Mouse (Mus musculus): ENCODE data around the gene Rnf141. TPM values are rescaled to one million over a fixed set of nuclear protein-coding genes. Genes with fewer than 3 reads are reported as not detected.

Gene Rnf141
- polyA plus RNA-seq, 1 experiment from 2014 or later: 37.7 TPM

DNA sequence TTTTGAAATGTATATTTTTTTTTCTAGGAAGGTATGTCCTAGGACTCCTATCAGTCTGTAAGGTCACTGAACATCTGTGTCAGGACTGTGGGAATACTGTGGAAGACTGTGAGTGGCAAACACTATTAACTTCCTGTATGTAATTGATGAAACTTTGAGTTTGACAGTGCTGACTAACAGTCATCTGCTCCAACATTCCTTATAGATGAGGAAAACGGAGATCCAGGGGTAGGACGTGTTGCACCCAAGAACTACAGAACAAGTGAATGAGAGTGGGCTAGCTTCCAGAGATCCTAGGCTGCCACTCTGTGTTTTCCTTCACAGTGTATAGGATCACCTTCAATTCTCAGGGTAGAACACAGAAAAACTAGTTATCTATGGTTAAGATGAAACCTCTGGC is 3.1 kb upstream of the Rnf141 start:
- Histone ChIP-seq H3K4me3 (ENCODE audit: low read length) (no peak overlapping the region), H3K27me3 (ENCODE audit: control insufficient read depth, insufficient read depth, low read depth, low read length) (no peaks in the 10 kb centered on the region), H3K9me3 (ENCODE audit: control insufficient read depth, low read length) (no peaks in the 10 kb centered on the region), H3K9ac (ENCODE audit: low read length) (no peak overlapping the region), H3K4me1 (replicated peaks; ENCODE audit: control insufficient read depth, insufficient read depth, low read length) (peaks cover 6% of the 10 kb centered on the region; the same call in 1 of the 2 replicates), H3K36me3 (ENCODE audit: control insufficient read depth, insufficient read depth, low read length) (no peaks in the 10 kb centered on the region), H3K27ac (ENCODE audit: low read length) (no peak overlapping the region), H3K4me2 (ENCODE audit: low read depth, low read length) (no peak overlapping the region)
- WGBS: 41% methylated on average over 2 of the region's 2 CpGs
- no peak for ATAC-seq (ENCODE audit: low read depth)

DNA sequence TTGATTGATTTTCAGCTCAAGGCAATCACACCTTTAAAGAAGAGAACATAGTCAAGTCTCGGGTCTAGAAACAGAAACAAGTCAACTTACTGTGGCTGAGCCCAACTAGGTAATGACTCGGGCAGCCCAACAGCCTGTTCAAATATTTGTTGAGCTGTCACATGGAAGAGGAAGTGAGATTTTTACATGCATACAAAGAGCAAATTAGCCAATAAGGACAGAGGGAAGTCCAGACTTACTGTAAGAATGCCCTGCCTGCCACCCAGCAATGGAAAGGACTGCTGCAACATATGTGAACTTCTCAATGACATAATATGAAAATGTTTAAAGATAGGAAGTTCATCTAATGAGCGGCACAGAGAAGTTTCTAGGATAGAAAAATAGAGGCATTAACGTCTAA is 3.9 kb downstream of the Rnf141 start:
- Histone ChIP-seq H3K4me1 (replicated peaks; ENCODE audit: control insufficient read depth, insufficient read depth, low read length) (peaks cover 10% of the 10 kb centered on the region; the same call in 1 of the 2 replicates), H3K36me3 (ENCODE audit: control insufficient read depth, insufficient read depth, low read length) (no peaks in the 10 kb centered on the region), H3K9ac (ENCODE audit: low read length) (no peak overlapping the region), H3K27ac (ENCODE audit: low read length) (peak overlapping the region; percentile 17; the same call in 1 of the 2 replicates), H3K4me3 (ENCODE audit: low read length) (no peak overlapping the region), H3K4me2 (ENCODE audit: low read depth, low read length) (no peak overlapping the region), H3K9me3 (ENCODE audit: control insufficient read depth, low read length) (no peaks in the 10 kb centered on the region), H3K27me3 (ENCODE audit: control insufficient read depth, insufficient read depth, low read depth, low read length) (no peaks in the 10 kb centered on the region)
- ATAC-seq (ENCODE audit: low read depth): peak; percentile 42; the same call in 1 of the 2 replicates
- 42% methylated on average over 4 of the region's 4 CpGs for WGBS

DNA sequence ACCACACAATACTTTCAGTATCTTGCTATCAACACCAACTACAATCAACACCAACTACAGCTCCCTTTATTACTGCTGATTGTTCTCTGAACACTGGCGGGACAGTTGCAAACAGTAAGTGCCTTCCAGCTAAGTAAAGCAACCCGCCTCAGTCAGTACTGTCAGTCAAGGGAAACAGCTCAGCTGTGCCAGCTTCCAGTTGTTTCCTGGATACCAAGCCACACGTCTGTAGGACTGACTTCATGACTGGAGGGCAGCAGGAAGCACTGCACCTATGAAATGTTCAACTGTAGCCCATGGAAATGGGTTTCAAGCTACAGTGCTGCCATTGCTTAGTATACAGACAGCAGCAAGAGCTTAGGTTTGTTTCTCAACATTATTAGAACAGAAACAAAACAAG is 9.7 kb downstream of the Rnf141 start:
- Histone ChIP-seq H3K9ac (ENCODE audit: low read length) (no peak overlapping the region), H3K4me2 (ENCODE audit: low read depth, low read length) (no peak overlapping the region), H3K9me3 (ENCODE audit: control insufficient read depth, low read length) (no peaks in the 10 kb centered on the region), H3K4me3 (ENCODE audit: low read length) (no peak overlapping the region), H3K4me1 (replicated peaks; ENCODE audit: control insufficient read depth, insufficient read depth, low read length) (no peaks in the 10 kb centered on the region), H3K27ac (ENCODE audit: low read length) (no peak overlapping the region), H3K36me3 (ENCODE audit: control insufficient read depth, insufficient read depth, low read length) (peaks cover 6% of the 10 kb centered on the region; the same call in 1 of the 2 replicates), H3K27me3 (ENCODE audit: control insufficient read depth, insufficient read depth, low read depth, low read length) (no peaks in the 10 kb centered on the region)
- no peak for ATAC-seq (ENCODE audit: low read depth)
- WGBS: 44% methylated on average over 3 of the region's 3 CpGs

DNA sequence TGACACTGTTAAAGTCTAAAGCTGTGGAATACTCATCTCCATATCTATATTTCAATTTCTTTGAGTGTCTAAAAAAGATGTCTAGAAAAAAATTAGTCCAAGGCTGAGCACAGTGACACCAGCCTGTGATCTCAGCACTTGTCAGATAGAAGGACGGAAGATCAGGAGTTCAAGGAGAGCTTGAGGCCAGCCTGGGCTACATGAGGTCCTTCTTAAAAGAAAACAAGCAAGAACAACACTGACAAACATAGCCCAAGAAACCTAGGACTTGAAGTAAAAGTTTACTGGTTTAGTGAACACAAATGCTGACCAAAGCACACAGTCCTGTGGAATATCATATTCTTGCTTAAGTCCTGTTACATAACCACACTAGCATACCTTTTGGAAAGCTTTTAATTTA is 10.2 kb downstream of the Rnf141 start:
- no peak overlapping the region for H3K9ac ChIP-seq (ENCODE audit: low read length)
- no peaks in the 10 kb centered on the region for H3K27me3 ChIP-seq (ENCODE audit: control insufficient read depth, insufficient read depth, low read depth, low read length)
- no peaks in the 10 kb centered on the region for H3K4me1 ChIP-seq (replicated peaks; ENCODE audit: control insufficient read depth, insufficient read depth, low read length)
- WGBS: 94% methylated on average over 1 of the region's 1 CpGs
- peaks cover 9% of the 10 kb centered on the region for H3K36me3 ChIP-seq (ENCODE audit: control insufficient read depth, insufficient read depth, low read length)
- no peak for ATAC-seq (ENCODE audit: low read depth)
- H3K9me3 ChIP-seq (ENCODE audit: control insufficient read depth, low read length): no peaks in the 10 kb centered on the region
- no peak overlapping the region for H3K4me2 ChIP-seq (ENCODE audit: low read depth, low read length)
- H3K4me3 ChIP-seq (ENCODE audit: low read length): no peak overlapping the region
- H3K27ac ChIP-seq (ENCODE audit: low read length): no peak overlapping the region

DNA sequence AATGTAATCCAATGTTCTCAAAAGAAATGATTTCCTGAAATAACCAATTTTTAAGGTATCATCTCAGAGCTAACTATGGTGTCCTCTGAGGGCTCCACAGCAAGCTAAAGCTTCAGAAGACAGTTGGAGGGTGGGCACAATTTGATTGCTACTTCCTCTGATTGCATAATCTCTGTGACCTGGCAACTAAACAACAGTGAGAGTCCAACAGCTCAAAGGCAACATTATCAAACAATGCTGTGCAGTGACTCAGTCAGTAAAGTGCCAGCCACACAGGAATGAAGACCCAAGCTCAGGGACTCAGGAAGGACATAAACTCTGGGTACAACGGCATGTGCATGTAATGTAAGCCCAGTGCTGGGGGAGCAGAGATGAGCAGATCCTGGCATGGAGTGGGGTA is 11.2 kb downstream of the Rnf141 start:
- ATAC-seq (ENCODE audit: low read depth): no peak
- Histone ChIP-seq H3K4me2 (ENCODE audit: low read depth, low read length) (no peak overlapping the region), H3K27ac (ENCODE audit: low read length) (no peak overlapping the region), H3K4me1 (replicated peaks; ENCODE audit: control insufficient read depth, insufficient read depth, low read length) (no peaks in the 10 kb centered on the region), H3K9me3 (ENCODE audit: control insufficient read depth, low read length) (no peaks in the 10 kb centered on the region), H3K4me3 (ENCODE audit: low read length) (no peak overlapping the region), H3K9ac (ENCODE audit: low read length) (no peak overlapping the region), H3K27me3 (ENCODE audit: control insufficient read depth, insufficient read depth, low read depth, low read length) (no peaks in the 10 kb centered on the region), H3K36me3 (ENCODE audit: control insufficient read depth, insufficient read depth, low read length) (peaks cover 12% of the 10 kb centered on the region)
- WGBS: 76% methylated on average over 1 of the region's 1 CpGs

DNA sequence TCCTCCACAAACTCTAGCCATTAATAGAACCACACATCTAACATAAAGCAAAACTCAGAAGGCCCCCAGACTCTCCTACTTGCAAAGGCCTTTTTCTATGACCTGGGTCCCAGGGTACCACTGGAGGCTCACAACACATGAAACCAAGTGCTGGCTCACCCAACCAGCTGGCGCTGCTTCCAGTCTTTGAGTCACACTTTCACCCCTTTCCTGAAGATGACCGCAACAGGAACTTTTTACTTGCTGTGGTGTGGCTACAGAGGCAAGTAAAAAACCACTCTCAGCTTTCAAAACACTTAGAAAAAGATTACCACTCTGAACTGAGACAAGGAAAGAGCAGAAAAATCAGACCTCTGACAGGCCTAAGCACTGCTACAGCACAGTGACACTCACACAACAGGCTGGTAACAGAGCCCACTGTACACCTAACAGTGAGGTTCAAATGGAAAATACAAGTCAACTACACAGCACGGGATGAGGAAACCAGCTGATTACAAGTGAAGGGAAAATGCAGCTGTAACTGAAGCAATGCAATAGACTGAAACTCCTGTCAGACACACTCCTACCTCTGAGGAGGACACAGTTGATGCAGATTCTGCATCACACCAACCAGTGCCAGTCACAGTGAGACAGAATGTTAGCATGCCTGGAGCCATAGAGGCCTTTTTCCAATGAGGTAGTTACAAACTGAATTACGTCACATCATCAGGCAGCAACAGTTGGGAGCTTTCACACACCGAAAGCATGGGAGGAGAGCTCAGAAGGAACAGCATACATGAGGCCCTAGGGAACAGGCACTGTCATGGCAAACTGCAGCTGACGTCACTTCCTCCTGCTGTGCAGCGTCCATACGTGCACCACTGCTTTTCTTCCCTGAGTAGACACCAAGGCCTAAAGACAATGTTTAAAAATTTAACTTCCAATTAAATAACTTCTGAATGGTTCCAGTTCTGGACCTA is 20.0 kb downstream of the Rnf141 start:
- no peaks in the 10 kb centered on the region for H3K9me3 ChIP-seq (ENCODE audit: control insufficient read depth, low read length)
- peaks cover 17% of the 10 kb centered on the region for H3K36me3 ChIP-seq (ENCODE audit: control insufficient read depth, insufficient read depth, low read length)
- no peak for ATAC-seq (ENCODE audit: low read depth)
- H3K4me2 ChIP-seq (ENCODE audit: low read depth, low read length): no peak overlapping the region
- 81% methylated on average over 8 of the region's 8 CpGs for WGBS
- no peak overlapping the region for H3K4me3 ChIP-seq (ENCODE audit: low read length)
- H3K9ac ChIP-seq (ENCODE audit: low read length): no peak overlapping the region
- H3K27me3 ChIP-seq (ENCODE audit: control insufficient read depth, insufficient read depth, low read depth, low read length): no peaks in the 10 kb centered on the region
- H3K27ac ChIP-seq (ENCODE audit: low read length): 0 out of 2 replicates have a peak overlapping the region, but pooled peaks have one; percentile 1
- H3K4me1 ChIP-seq (replicated peaks; ENCODE audit: control insufficient read depth, insufficient read depth, low read length): peaks cover 11% of the 10 kb centered on the region

DNA sequence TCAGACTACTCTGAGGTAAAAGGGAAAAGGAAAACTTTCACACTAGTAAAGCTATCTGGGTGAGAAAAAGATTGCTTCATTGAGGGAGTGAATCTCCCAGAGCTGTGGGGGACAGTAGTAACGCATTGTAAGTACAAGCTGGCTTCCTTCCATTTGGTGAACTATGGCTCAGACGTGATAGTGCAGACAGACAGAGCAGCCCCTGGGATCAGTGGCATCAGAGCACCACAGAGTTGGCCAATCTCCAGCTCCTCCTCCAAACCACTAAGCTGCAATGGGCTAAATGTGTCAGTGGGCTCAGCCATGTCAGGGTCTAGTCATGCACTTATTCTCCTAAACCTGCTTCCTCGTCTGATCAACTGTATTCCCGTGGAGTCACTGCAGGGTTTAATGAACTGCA is 20.7 kb downstream of the Rnf141 start:
- H3K4me2 ChIP-seq (ENCODE audit: low read depth, low read length): no peak overlapping the region
- no peaks in the 10 kb centered on the region for H3K9me3 ChIP-seq (ENCODE audit: control insufficient read depth, low read length)
- peaks cover 13% of the 10 kb centered on the region for H3K36me3 ChIP-seq (ENCODE audit: control insufficient read depth, insufficient read depth, low read length)
- peak overlapping the region; percentile 23; the same call in 1 of the 2 replicates for H3K27ac ChIP-seq (ENCODE audit: low read length)
- H3K27me3 ChIP-seq (ENCODE audit: control insufficient read depth, insufficient read depth, low read depth, low read length): no peaks in the 10 kb centered on the region
- no peak overlapping the region for H3K9ac ChIP-seq (ENCODE audit: low read length)
- peaks cover 13% of the 10 kb centered on the region for H3K4me1 ChIP-seq (replicated peaks; ENCODE audit: control insufficient read depth, insufficient read depth, low read length)
- peak; percentile 64 for ATAC-seq (ENCODE audit: low read depth)
- H3K4me3 ChIP-seq (ENCODE audit: low read length): no peak overlapping the region
- 47% methylated on average over 4 of the region's 4 CpGs for WGBS

DNA sequence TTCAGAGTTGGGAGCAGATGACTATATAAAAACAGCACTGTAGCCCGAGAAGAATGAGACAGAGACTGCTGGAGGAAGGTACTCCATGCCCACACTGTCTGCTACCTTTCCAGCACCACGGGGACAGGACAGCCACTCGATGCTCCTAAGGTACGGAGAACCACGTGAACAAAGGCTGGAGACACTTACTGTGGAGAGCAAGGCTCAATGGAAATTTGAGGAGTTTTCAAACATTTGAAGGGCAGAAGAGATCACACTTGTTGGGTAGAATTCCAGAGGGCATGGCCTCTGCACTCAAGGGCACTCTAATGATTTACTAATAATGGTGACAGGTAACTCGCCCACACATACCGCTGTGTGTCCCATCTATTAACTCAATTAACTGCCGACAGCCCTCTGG is 21.2 kb downstream of the Rnf141 start:
- Histone ChIP-seq H3K4me3 (ENCODE audit: low read length) (no peak overlapping the region), H3K9ac (ENCODE audit: low read length) (no peak overlapping the region), H3K27ac (ENCODE audit: low read length) (peak overlapping the region; percentile 23; the same call in 1 of the 2 replicates), H3K27me3 (ENCODE audit: control insufficient read depth, insufficient read depth, low read depth, low read length) (no peaks in the 10 kb centered on the region), H3K9me3 (ENCODE audit: control insufficient read depth, low read length) (no peaks in the 10 kb centered on the region), H3K4me1 (replicated peaks; ENCODE audit: control insufficient read depth, insufficient read depth, low read length) (peaks cover 17% of the 10 kb centered on the region), H3K4me2 (ENCODE audit: low read depth, low read length) (no peak overlapping the region), H3K36me3 (ENCODE audit: control insufficient read depth, insufficient read depth, low read length) (peaks cover 13% of the 10 kb centered on the region)
- no peak for ATAC-seq (ENCODE audit: low read depth)
- 48% methylated on average over 8 of the region's 8 CpGs for WGBS

DNA sequence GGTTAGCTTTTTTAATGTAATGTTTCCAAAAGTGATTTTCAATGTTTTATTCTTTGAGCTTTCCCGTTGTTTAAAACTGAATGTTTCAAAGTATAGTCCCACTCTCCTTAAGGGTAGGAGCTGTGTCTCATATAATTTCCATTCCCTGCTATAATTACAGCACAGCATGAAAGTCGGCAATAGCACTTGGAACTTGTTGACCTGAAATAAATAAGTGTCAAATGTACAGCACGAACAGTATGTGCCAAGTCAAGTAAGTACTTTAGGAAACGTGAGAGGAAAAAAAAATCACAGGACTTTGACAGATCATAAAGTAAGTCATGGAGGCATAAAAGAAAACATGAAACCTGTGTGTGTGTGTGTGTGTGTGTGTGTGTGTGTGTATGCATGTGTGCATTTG is 22.2 kb downstream of the Rnf141 start:
- Histone ChIP-seq H3K9me3 (ENCODE audit: control insufficient read depth, low read length) (no peaks in the 10 kb centered on the region), H3K4me3 (ENCODE audit: low read length) (no peak overlapping the region), H3K36me3 (ENCODE audit: control insufficient read depth, insufficient read depth, low read length) (peaks cover 10% of the 10 kb centered on the region), H3K27ac (ENCODE audit: low read length) (no peak overlapping the region), H3K27me3 (ENCODE audit: control insufficient read depth, insufficient read depth, low read depth, low read length) (no peaks in the 10 kb centered on the region), H3K4me1 (replicated peaks; ENCODE audit: control insufficient read depth, insufficient read depth, low read length) (peaks cover 17% of the 10 kb centered on the region), H3K4me2 (ENCODE audit: low read depth, low read length) (no peak overlapping the region), H3K9ac (ENCODE audit: low read length) (no peak overlapping the region)
- 35% methylated on average over 4 of the region's 4 CpGs for WGBS
- ATAC-seq (ENCODE audit: low read depth): no peak
